Mouse (Mus musculus) hindbrain, postnatal 0 days (tissue): ENCODE results near the gene Glce. TPM values are rescaled to one million over a fixed set of nuclear protein-coding genes. Genes with fewer than 3 reads are reported as not detected.

Source experiments
- ATAC-seq: fragments of 200-750 bp; cut with Nextera tagmentation; 2 replicates; pipeline ENCODE4 v1.8.0; 2017; ENCODE audit warnings: mild to moderate bottlenecking, moderate TSS enrichment, moderate library complexity
- DNase-seq: peaks from one replicate; pipeline ENCODE4 v3.0.0-alpha.2; 2015; ENCODE audit warnings: low spot score
- H3K27ac ChIP-seq: fragments of 300-500 bp; sonication (generic); 2 replicates; pipeline ENCODE4 v1.5.1; 2014; ENCODE audit warnings: mild to moderate bottlenecking
- H3K27me3 ChIP-seq: fragments of 300-500 bp; sonication (generic); 2 replicates; pipeline ENCODE4 v1.6.1; 2014; ENCODE audit warnings: low read length, mixed read lengths; ENCODE audit not compliant: insufficient read depth
- H3K36me3 ChIP-seq: fragments of 300-500 bp; sonication (generic); 2 replicates; pipeline ENCODE4 v1.6.1; 2014; ENCODE audit warnings: low read length, mixed read lengths; ENCODE audit not compliant: insufficient read depth
- H3K4me1 ChIP-seq: fragments of 300-500 bp; sonication (generic); 2 replicates; pipeline ENCODE4 v1.6.1; 2014; ENCODE audit warnings: antibody characterized with exemption, low read length, mixed read lengths; ENCODE audit not compliant: insufficient read depth
- H3K4me2 ChIP-seq: fragments of 300-500 bp; sonication (generic); 2 replicates; pipeline ENCODE4 v1.6.1; 2014; ENCODE audit warnings: low read depth, mild to moderate bottlenecking, low read length, moderate library complexity, mixed read lengths
- H3K4me3 ChIP-seq: fragments of 300-500 bp; sonication (generic); 2 replicates; pipeline ENCODE4 v1.5.1; 2014; ENCODE audit warnings: low read length
- H3K9ac ChIP-seq: fragments of 300-500 bp; sonication (generic); replicated peaks from 2 replicates; pipeline ENCODE4 v1.6.1; 2014; ENCODE audit warnings: mild to moderate bottlenecking, low read length, moderate library complexity, mixed read lengths
- H3K9me3 ChIP-seq: fragments of 300-500 bp; sonication (generic); 2 replicates; pipeline ENCODE4 v1.6.1; 2016; ENCODE audit warnings: low read length, mixed read lengths
- CTCF ChIP-seq: IDR thresholded peaks from 2 replicates; pipeline ENCODE4 v1.5.1; 2016; ENCODE audit warnings: antibody characterized with exemption, control low read depth, low read depth
- WGBS: fragments of 180-500 bp; shearing (Covaris S2); extraction: QIAGEN DNeasy Blood & Tissue Kit; methylation state at CpG from one replicate; pipeline ENCODE4 v1.1.7; 2014; 5-methylcytosine and 5-hydroxymethylcytosine counted together
- polyA plus RNA-seq: library from polyadenylated mRNA; unstranded; fragments of >200 nt; fragmentation: Nextera tagmentation; extraction: Ambion mirVana; gene quantifications from 2 replicates; pipeline ENCODE4 v1.2.1, GENCODE M21; 2015
- total RNA-seq: library from RNA; depleted of rRNA; stranded (reverse); fragments of >200 nt; gene quantifications from 2 replicates; pipeline ENCODE4 v1.2.3, GENCODE M21; 2014

Glce gene
- total and polyA plus RNA-seq, 2 experiments from 2014 or later, result 21.0 to 42.1 TPM

DNA sequence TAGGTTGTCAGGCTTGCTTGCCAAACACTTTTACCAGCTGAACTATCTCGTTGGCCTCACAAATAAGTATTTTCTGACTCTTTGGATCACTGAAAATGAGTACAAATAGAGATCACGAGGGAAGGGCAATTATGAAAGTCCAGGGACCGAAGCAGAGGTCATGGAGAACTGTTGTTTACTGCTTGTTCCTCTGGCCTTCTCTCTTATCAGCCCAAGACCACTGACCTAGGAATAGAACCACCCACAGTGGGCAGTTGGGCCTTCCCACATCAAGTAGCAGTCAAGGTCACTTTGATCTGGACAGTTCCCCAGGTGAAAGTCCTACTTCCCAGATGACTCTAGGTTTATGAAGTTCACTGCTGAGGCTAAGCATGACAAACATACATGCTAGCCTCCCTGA, 80.3 kb downstream of the Glce start:
- no peaks in the 10 kb centered on the region for H3K36me3 ChIP-seq
- no peak overlapping the region for H3K4me3 ChIP-seq
- no peak for DNase-seq
- H3K9ac ChIP-seq, result no peak overlapping the region
- WGBS, result 90% methylated on average over 3 of the region's 3 CpGs
- H3K27me3 ChIP-seq, result no peaks in the 10 kb centered on the region
- no peaks in the 10 kb centered on the region for H3K4me1 ChIP-seq
- H3K27ac ChIP-seq, result no peak overlapping the region
- H3K4me2 ChIP-seq, result no peak overlapping the region
- TF ChIP-seq CTCF, result no peak
- no peaks in the 10 kb centered on the region for H3K9me3 ChIP-seq
- no peak for ATAC-seq

DNA sequence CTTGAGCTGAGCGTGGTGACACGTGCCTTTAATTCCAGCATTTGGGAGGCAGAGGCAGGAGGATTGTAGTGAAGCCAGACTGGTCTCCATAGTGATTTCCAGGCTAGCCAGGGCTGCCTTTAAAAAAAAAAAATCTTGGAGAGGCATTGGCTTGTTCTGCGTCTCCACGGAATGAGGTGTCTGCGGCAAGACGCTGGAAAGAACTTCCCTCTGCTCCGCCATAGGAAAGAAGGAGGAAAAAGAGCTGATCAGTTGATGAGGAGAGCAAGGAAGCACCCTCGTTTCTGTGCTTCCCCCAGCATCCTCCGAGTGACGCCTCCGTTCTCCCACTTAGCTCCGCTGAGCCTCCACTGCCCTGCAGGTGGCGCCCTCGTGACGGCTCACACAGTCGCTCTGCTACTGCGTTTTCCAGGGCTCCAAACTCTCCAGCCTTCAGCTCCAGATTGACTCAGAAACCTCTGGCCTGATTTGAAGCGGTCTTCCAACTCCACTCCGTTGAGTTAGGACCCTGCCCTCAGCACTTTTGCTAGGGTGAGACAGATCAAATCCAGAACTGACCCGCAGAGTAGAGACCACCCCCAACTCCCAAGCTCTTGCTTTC, 82.3 kb downstream of the Glce start:
- 6% methylated on average over 20 of the region's 20 CpGs for WGBS
- peak; percentile 97 for TF ChIP-seq CTCF
- Histone ChIP-seq H3K4me3 (no peak overlapping the region), H3K27ac (no peak overlapping the region), H3K36me3 (no peaks in the 10 kb centered on the region), H3K9ac (no peak overlapping the region), H3K9me3 (no peaks in the 10 kb centered on the region), H3K4me1 (no peaks in the 10 kb centered on the region), H3K27me3 (no peaks in the 10 kb centered on the region), H3K4me2 (peak overlapping the region; percentile 21; the same call in 1 of the 2 replicates)
- ATAC-seq (peak; percentile 83), DNase-seq (peak; percentile 93)

DNA sequence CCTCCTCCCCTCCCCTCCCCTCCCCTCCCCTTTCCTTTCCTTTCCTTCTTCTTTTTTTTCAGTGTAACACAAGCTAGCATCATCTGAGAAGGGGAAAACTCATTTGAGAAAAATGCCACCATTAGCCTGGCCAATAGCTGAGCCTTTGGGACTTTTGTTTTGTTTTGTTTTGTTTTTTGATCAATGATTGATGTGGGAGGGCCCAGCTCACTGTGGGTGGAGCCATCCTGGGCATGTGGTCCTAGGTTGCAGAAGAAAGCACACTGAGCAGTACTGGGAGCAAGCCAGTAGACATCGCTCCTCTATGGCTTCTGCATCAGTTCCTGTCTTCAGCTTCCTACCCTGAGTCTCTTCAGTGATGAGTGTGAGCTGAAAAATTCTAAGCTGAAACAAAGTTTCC, 86.6 kb downstream of the Glce start:
- no peak for TF ChIP-seq CTCF
- H3K36me3 ChIP-seq, result no peaks in the 10 kb centered on the region
- no peak overlapping the region for H3K9ac ChIP-seq
- no peaks in the 10 kb centered on the region for H3K9me3 ChIP-seq
- DNase-seq, result no peak
- no peak overlapping the region for H3K4me3 ChIP-seq
- 89% methylated on average over 1 of the region's 1 CpGs for WGBS
- H3K27me3 ChIP-seq, result no peaks in the 10 kb centered on the region
- no peak for ATAC-seq
- H3K4me1 ChIP-seq, result no peaks in the 10 kb centered on the region
- H3K27ac ChIP-seq, result no peak overlapping the region
- H3K4me2 ChIP-seq, result no peak overlapping the region

DNA sequence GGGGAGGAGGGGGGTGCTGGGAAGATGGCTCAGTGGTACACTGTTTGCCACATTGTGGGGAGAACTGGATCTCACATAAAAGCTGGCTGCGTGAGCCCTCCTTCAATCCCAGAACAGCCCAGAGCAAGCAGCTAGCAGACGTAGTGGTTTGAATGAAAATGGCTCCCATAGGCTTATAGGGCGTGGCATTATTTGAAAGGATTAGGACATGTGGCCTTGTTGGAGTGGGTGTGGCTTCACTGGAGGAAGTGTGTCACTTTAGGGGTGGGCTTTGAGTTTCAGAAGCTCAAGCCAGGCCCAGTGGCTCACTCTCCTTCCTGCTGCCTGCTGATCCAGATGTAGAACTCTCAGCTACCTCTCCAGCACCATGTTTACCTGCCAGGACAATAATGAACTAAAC, 90.2 kb downstream of the Glce start:
- H3K4me3 ChIP-seq, result no peak overlapping the region
- ATAC-seq, result no peak
- H3K27ac ChIP-seq, result no peak overlapping the region
- WGBS, result 88% methylated on average over 3 of the region's 3 CpGs
- no peak overlapping the region for H3K4me2 ChIP-seq
- peaks cover 2% of the 10 kb centered on the region; the same call in 1 of the 2 replicates for H3K27me3 ChIP-seq
- TF ChIP-seq CTCF, result no peak
- no peaks in the 10 kb centered on the region for H3K9me3 ChIP-seq
- H3K36me3 ChIP-seq, result no peaks in the 10 kb centered on the region
- H3K9ac ChIP-seq, result no peak overlapping the region
- H3K4me1 ChIP-seq, result no peaks in the 10 kb centered on the region
- DNase-seq, result no peak

DNA sequence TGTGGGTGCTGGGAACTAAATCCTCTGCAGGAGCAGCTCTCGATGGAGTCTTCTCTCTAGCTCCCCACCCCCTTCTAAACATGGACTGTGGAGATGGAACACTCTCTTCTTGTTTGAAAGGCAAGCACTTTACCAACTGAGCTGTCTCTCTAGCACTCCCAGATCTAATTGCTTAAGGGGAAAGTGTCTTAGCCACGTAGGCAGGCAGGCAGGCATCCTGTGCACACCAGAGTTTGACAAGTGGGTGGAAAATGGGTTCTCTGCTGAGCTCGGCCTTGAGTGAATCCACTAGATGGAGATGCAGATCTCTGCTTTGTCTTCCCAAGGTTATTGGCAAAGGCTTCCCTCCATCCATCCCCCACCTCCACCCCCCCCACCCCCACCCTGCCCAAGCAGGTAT, 94.4 kb downstream of the Glce start:
- DNase-seq (no peak), ATAC-seq (no peak)
- Histone ChIP-seq H3K9me3 (no peaks in the 10 kb centered on the region), H3K4me3 (no peak overlapping the region), H3K27ac (no peak overlapping the region), H3K4me2 (no peak overlapping the region), H3K36me3 (no peaks in the 10 kb centered on the region), H3K4me1 (0 out of 2 replicates have a peak, but pooled peaks cover 5% of the 10 kb centered on the region), H3K9ac (no peak overlapping the region), H3K27me3 (peaks cover 3% of the 10 kb centered on the region; the same call in 1 of the 2 replicates)
- 56% methylated on average over 3 of the region's 3 CpGs for WGBS
- no peak for TF ChIP-seq CTCF

DNA sequence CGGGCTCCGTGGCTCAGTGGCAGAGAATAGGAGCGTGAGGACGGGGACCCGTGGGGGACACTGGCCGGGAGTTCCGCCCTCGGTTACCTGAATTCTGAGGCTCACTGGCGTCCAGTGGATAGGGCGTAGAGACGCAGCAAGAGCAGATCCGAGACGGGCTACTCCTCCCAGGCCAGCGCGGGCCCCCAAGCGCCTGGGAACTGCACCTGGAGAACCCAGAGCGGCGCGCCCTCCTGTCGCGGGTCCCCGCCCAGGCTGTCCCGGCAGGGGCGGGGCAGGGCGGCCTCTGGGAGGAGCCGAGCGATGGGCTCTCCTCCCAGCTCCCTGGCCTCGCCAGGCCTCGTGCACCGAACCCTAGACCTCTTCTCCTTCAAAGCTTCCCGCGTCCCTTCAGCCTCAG, 95.9 kb downstream of the Glce start, which contains the start of gene Paqr5:
Gene Paqr5, minus strand, starts transcription at position 257 of the 400 bp plus-strand sequence.
- Histone ChIP-seq H3K4me1 (0 out of 2 replicates have a peak, but pooled peaks cover 5% of the 10 kb centered on the region), H3K36me3 (no peaks in the 10 kb centered on the region), H3K4me3 (peak within 1 kb of the TSS; percentile 29), H3K27ac (no peak within 1 kb of the TSS), H3K27me3 (peaks cover 3% of the 10 kb centered on the region; the same call in 1 of the 2 replicates), H3K9ac (0 out of 2 replicates have a peak within 1 kb of the TSS, but pooled peaks have one; percentile 29), H3K9me3 (no peaks in the 10 kb centered on the region), H3K4me2 (peak within 1 kb of the TSS; percentile 62)
- no peak for TF ChIP-seq CTCF
- DNase-seq (no peak), ATAC-seq (no peak)
- 1% methylated on average over 31 of the region's 32 CpGs for WGBS

DNA sequence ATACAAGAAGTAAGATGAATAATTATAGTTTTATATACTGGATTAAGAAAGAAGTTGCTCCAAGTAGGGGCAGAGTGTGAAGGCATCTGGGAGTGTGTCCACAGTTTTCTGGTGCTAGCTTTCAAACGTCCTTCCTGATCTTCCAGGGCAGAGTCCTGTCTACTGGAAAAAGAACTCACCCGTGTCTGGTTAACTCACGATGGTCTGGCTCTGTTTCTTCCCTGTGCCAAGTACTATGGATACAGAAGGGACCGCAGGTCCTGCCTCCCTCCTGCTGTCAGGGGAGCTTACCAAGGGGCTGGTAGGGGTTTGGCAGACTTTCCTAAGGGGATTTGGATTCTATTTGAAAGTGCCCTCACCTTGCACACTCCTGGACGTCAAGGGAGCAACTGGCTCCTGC, 97.4 kb downstream of the Glce start:
- Histone ChIP-seq H3K9me3 (no peaks in the 10 kb centered on the region), H3K4me3 (no peak overlapping the region), H3K27ac (no peak overlapping the region), H3K4me1 (0 out of 2 replicates have a peak, but pooled peaks cover 5% of the 10 kb centered on the region), H3K36me3 (no peaks in the 10 kb centered on the region), H3K9ac (no peak overlapping the region), H3K4me2 (no peak overlapping the region), H3K27me3 (peaks cover 3% of the 10 kb centered on the region; the same call in 1 of the 2 replicates)
- DNase-seq (no peak), ATAC-seq (no peak)
- 35% methylated on average over 5 of the region's 5 CpGs for WGBS
- TF ChIP-seq CTCF, result no peak
